Mouse (Mus musculus) forebrain, embryonic 12.5 days (tissue): ENCODE measurements around the gene A3galt2. TPM values are rescaled to one million over a fixed set of nuclear protein-coding genes. Genes with fewer than 3 reads are reported as not detected.

Experiments used
- ATAC-seq: fragments of 200-750 bp; cut with Nextera tagmentation; 2 replicates; pipeline ENCODE4 v1.8.0; 2017; ENCODE audit warnings: moderate TSS enrichment; ENCODE audit not compliant: low FRiP score
- H3K27ac ChIP-seq: fragments of 300-500 bp; sonication (generic); 2 replicates; pipeline ENCODE4 v1.5.1; 2016; ENCODE audit warnings: mild to moderate bottlenecking
- H3K27me3 ChIP-seq: fragments of 300-500 bp; sonication (generic); 2 replicates; pipeline ENCODE4 v1.6.1; 2016; ENCODE audit warnings: mild to moderate bottlenecking
- H3K36me3 ChIP-seq: fragments of 300-500 bp; sonication (generic); replicated peaks from 2 replicates; pipeline ENCODE4 v1.6.1; 2016; ENCODE audit warnings: mild to moderate bottlenecking
- H3K4me1 ChIP-seq: fragments of 300-500 bp; sonication (generic); 2 replicates; pipeline ENCODE4 v1.6.1; 2016
- H3K4me2 ChIP-seq: fragments of 300-500 bp; sonication (generic); 2 replicates; pipeline ENCODE4 v1.6.1; 2016; ENCODE audit warnings: mild to moderate bottlenecking, moderate library complexity
- H3K4me3 ChIP-seq: fragments of 300-500 bp; sonication (generic); replicated peaks from 2 replicates; pipeline ENCODE4 v1.5.1; 2016; ENCODE audit warnings: mild to moderate bottlenecking
- H3K9ac ChIP-seq: fragments of 300-500 bp; sonication (generic); 2 replicates; pipeline ENCODE4 v1.6.1; 2016; ENCODE audit warnings: mild to moderate bottlenecking
- H3K9me3 ChIP-seq: fragments of 300-500 bp; sonication (generic); 2 replicates; pipeline ENCODE4 v1.6.1; 2016
- WGBS: fragments of 180-500 bp; shearing (Covaris S2); methylation state at CpG from one replicate; pipeline ENCODE4 v1.1.7; 2016; 5-methylcytosine and 5-hydroxymethylcytosine counted together
- polyA plus RNA-seq: library from polyadenylated mRNA; unstranded; fragments of >200 nt; fragmentation: Nextera tagmentation; extraction: Ambion mirVana; gene quantifications from 2 replicates; pipeline ENCODE4 v1.2.1, GENCODE M21; 2016

The A3galt2 gene
- polyA plus RNA-seq, 1 experiment from 2014 or later: 0.57 TPM

GRCm38 (mm10) chr4:128742379-128742970, 12.7 kb upstream of the A3galt2 start:
- H3K4me3 ChIP-seq: no peak overlapping the region
- H3K27me3 ChIP-seq: no peaks in the 10 kb centered on the region
- no peak for ATAC-seq
- H3K9ac ChIP-seq: 0 out of 2 replicates have a peak overlapping the region, but pooled peaks have one; percentile 9
- H3K4me2 ChIP-seq: no peak overlapping the region
- peak overlapping the region; percentile 61; the same call in 1 of the 2 replicates for H3K27ac ChIP-seq
- H3K36me3 ChIP-seq: peaks cover 56% of the 10 kb centered on the region
- no peaks in the 10 kb centered on the region for H3K9me3 ChIP-seq
- WGBS: 43% methylated on average over 10 of the region's 10 CpGs
- peaks cover 32% of the 10 kb centered on the region for H3K4me1 ChIP-seq

- ATAC-seq: no peak
- peaks cover 61% of the 10 kb centered on the region for H3K36me3 ChIP-seq
- no peaks in the 10 kb centered on the region for H3K27me3 ChIP-seq
- no peaks in the 10 kb centered on the region for H3K9me3 ChIP-seq
- H3K4me1 ChIP-seq: peaks cover 28% of the 10 kb centered on the region
- no peak overlapping the region for H3K9ac ChIP-seq
- H3K27ac ChIP-seq: 0 out of 2 replicates have a peak overlapping the region, but pooled peaks have one; percentile 2
- 74% methylated on average over 12 of the region's 12 CpGs for WGBS
- H3K4me2 ChIP-seq: no peak overlapping the region
- H3K4me3 ChIP-seq: no peak overlapping the region
Measured at GRCm38 (mm10) chr4:128743031-128743626, 12.0 kb upstream of the A3galt2 start.

GRCm38 (mm10) chr4:128745160-128745559, 10.0 kb upstream of the A3galt2 start:
- ATAC-seq: no peak
- H3K4me1 ChIP-seq: peaks cover 24% of the 10 kb centered on the region
- 92% methylated on average over 8 of the region's 8 CpGs for WGBS
- H3K9me3 ChIP-seq: no peaks in the 10 kb centered on the region
- no peak overlapping the region for H3K9ac ChIP-seq
- no peak overlapping the region for H3K4me2 ChIP-seq
- peaks cover 77% of the 10 kb centered on the region for H3K36me3 ChIP-seq
- H3K27ac ChIP-seq: no peak overlapping the region
- no peaks in the 10 kb centered on the region for H3K27me3 ChIP-seq
- H3K4me3 ChIP-seq: no peak overlapping the region

- Histone ChIP-seq H3K4me2 (no peak overlapping the region), H3K9me3 (no peaks in the 10 kb centered on the region), H3K27ac (no peak overlapping the region), H3K36me3 (peaks cover 100% of the 10 kb centered on the region), H3K27me3 (no peaks in the 10 kb centered on the region), H3K4me1 (peaks cover 7% of the 10 kb centered on the region), H3K4me3 (no peak overlapping the region), H3K9ac (no peak overlapping the region)
- WGBS: 91% methylated on average over 22 of the region's 22 CpGs
- no peak for ATAC-seq
Measured at GRCm38 (mm10) chr4:128747614-128748270, 7.4 kb upstream of the A3galt2 start.

GRCm38 (mm10) chr4:128748309-128748708, 6.9 kb upstream of the A3galt2 start:
- ATAC-seq: no peak
- H3K9ac ChIP-seq: no peak overlapping the region
- peaks cover 100% of the 10 kb centered on the region for H3K36me3 ChIP-seq
- no peak overlapping the region for H3K4me2 ChIP-seq
- H3K4me1 ChIP-seq: peaks cover 4% of the 10 kb centered on the region; the same call in 1 of the 2 replicates
- no peak overlapping the region for H3K4me3 ChIP-seq
- H3K9me3 ChIP-seq: no peaks in the 10 kb centered on the region
- H3K27ac ChIP-seq: no peak overlapping the region
- H3K27me3 ChIP-seq: no peaks in the 10 kb centered on the region
- WGBS: 92% methylated on average over 7 of the region's 7 CpGs

GRCm38 (mm10) chr4:128751006-128751405, 4.2 kb upstream of the A3galt2 start:
- ATAC-seq: no peak
- H3K9me3 ChIP-seq: no peaks in the 10 kb centered on the region
- H3K36me3 ChIP-seq: peaks cover 95% of the 10 kb centered on the region
- no peak overlapping the region for H3K4me3 ChIP-seq
- H3K27me3 ChIP-seq: no peaks in the 10 kb centered on the region
- WGBS: 59% methylated on average over 5 of the region's 5 CpGs
- peaks cover 16% of the 10 kb centered on the region for H3K4me1 ChIP-seq
- no peak overlapping the region for H3K4me2 ChIP-seq
- H3K9ac ChIP-seq: no peak overlapping the region
- no peak overlapping the region for H3K27ac ChIP-seq

GRCm38 (mm10) chr4:128752031-128752757, 3.0 kb upstream of the A3galt2 start:
- no peak for ATAC-seq
- Histone ChIP-seq H3K27ac (no peak overlapping the region), H3K4me3 (no peak overlapping the region), H3K4me1 (peaks cover 18% of the 10 kb centered on the region), H3K27me3 (no peaks in the 10 kb centered on the region), H3K36me3 (peaks cover 83% of the 10 kb centered on the region), H3K4me2 (no peak overlapping the region), H3K9ac (no peak overlapping the region), H3K9me3 (no peaks in the 10 kb centered on the region)
- WGBS: 90% methylated on average over 13 of the region's 13 CpGs

GRCm38 (mm10) chr4:128753571-128753970, 1.6 kb upstream of the A3galt2 start:
- peak overlapping the region; percentile 61; the same call in 1 of the 2 replicates for H3K27ac ChIP-seq
- 94% methylated on average over 7 of the region's 7 CpGs for WGBS

GRCm38 (mm10) chr4:128755900-128756299, 736 bp downstream of the A3galt2 start:
- no peaks in the 10 kb centered on the region for H3K27me3 ChIP-seq
- no peak overlapping the region for H3K4me3 ChIP-seq
- no peak overlapping the region for H3K4me2 ChIP-seq
- peaks cover 14% of the 10 kb centered on the region for H3K4me1 ChIP-seq
- H3K9me3 ChIP-seq: no peaks in the 10 kb centered on the region
- H3K27ac ChIP-seq: peak overlapping the region; percentile 69
- 78% methylated on average over 7 of the region's 7 CpGs for WGBS
- H3K36me3 ChIP-seq: peaks cover 46% of the 10 kb centered on the region
- ATAC-seq: no peak
- H3K9ac ChIP-seq: no peak overlapping the region; the same call in 1 of the 2 replicates

More at GRCm38 (mm10) chr4:128753571-128753970, 1.6 kb upstream of the A3galt2 start:
- H3K4me1 ChIP-seq: peaks cover 14% of the 10 kb centered on the region
- peaks cover 70% of the 10 kb centered on the region for H3K36me3 ChIP-seq
- ATAC-seq: no peak
- no peaks in the 10 kb centered on the region for H3K9me3 ChIP-seq
- H3K4me2 ChIP-seq: no peak overlapping the region
- H3K4me3 ChIP-seq: no peak overlapping the region
- H3K9ac ChIP-seq: no peak overlapping the region
- no peaks in the 10 kb centered on the region for H3K27me3 ChIP-seq

- H3K9me3 ChIP-seq: peaks cover 7% of the 10 kb centered on the region
- peaks cover 13% of the 10 kb centered on the region for H3K36me3 ChIP-seq
- H3K9ac ChIP-seq: no peak overlapping the region
- H3K27me3 ChIP-seq: no peaks in the 10 kb centered on the region
- no peak overlapping the region for H3K27ac ChIP-seq
- peaks cover 14% of the 10 kb centered on the region for H3K4me1 ChIP-seq
- no peak overlapping the region for H3K4me3 ChIP-seq
- ATAC-seq: no peak
- H3K4me2 ChIP-seq: no peak overlapping the region
- 89% methylated on average over 5 of the region's 5 CpGs for WGBS
Measured at GRCm38 (mm10) chr4:128759214-128759613, 4.0 kb downstream of the A3galt2 start.

- H3K4me3 ChIP-seq: no peak overlapping the region
- WGBS: 94% methylated on average over 6 of the region's 6 CpGs
- H3K36me3 ChIP-seq: peaks cover 10% of the 10 kb centered on the region
- H3K4me2 ChIP-seq: no peak overlapping the region
- no peak overlapping the region for H3K9ac ChIP-seq
- H3K27ac ChIP-seq: no peak overlapping the region
- peaks cover 7% of the 10 kb centered on the region for H3K9me3 ChIP-seq
- H3K27me3 ChIP-seq: no peaks in the 10 kb centered on the region
- no peak for ATAC-seq
- H3K4me1 ChIP-seq: peaks cover 12% of the 10 kb centered on the region
Measured at GRCm38 (mm10) chr4:128760029-128760428, 4.9 kb downstream of the A3galt2 start.

- 95% methylated on average over 20 of the region's 20 CpGs for WGBS
- Histone ChIP-seq H3K36me3 (peaks cover 2% of the 10 kb centered on the region; the same call in 1 of the 2 replicates), H3K9ac (no peak overlapping the region)
Measured at GRCm38 (mm10) chr4:128766929-128767328, 11.8 kb downstream of the A3galt2 start.

More at GRCm38 (mm10) chr4:128766929-128767328, 11.8 kb downstream of the A3galt2 start:
- H3K27me3 ChIP-seq: no peaks in the 10 kb centered on the region
- no peak overlapping the region for H3K4me3 ChIP-seq
- no peaks in the 10 kb centered on the region for H3K4me1 ChIP-seq
- no peak overlapping the region for H3K27ac ChIP-seq
- ATAC-seq: no peak
- H3K9me3 ChIP-seq: peaks cover 7% of the 10 kb centered on the region
- H3K4me2 ChIP-seq: no peak overlapping the region
